Mouse (Mus musculus) lung, embryonic 16.5 days (tissue): ENCODE results near the gene Focad. TPM values are rescaled to one million over a fixed set of nuclear protein-coding genes. Genes with fewer than 3 reads are reported as not detected.

ENCODE experiments used
- ATAC-seq: fragments of 200-750 bp; cut with Nextera tagmentation; 2 replicates; pipeline ENCODE4 v1.8.0; 2017; ENCODE audit warnings: low read depth, mild to moderate bottlenecking, moderate library complexity
- H3K27ac ChIP-seq: fragments of 300-500 bp; sonication (generic); 2 replicates; pipeline ENCODE4 v1.5.1; 2014; ENCODE audit warnings: mild to moderate bottlenecking, control low read depth, low read length
- H3K27me3 ChIP-seq: fragments of 300-500 bp; sonication (generic); 2 replicates; pipeline ENCODE4 v1.6.1; 2014; ENCODE audit warnings: low read depth, low read length, mixed read lengths; ENCODE audit not compliant: control insufficient read depth, insufficient read depth
- H3K36me3 ChIP-seq: fragments of 300-500 bp; sonication (generic); 2 replicates; pipeline ENCODE4 v1.6.1; 2014; ENCODE audit warnings: low read length; ENCODE audit not compliant: control insufficient read depth, insufficient read depth
- H3K4me1 ChIP-seq: fragments of 300-500 bp; sonication (generic); replicated peaks from 2 replicates; pipeline ENCODE4 v1.6.1; 2014; ENCODE audit warnings: low read length, mixed read lengths; ENCODE audit not compliant: control insufficient read depth, insufficient read depth
- H3K4me2 ChIP-seq: fragments of 300-500 bp; sonication (generic); 2 replicates; pipeline ENCODE4 v1.6.1; 2014; ENCODE audit warnings: low read depth, low read length, control low read depth
- H3K4me3 ChIP-seq: fragments of 300-500 bp; sonication (generic); 2 replicates; pipeline ENCODE4 v1.5.1; 2014; ENCODE audit warnings: mild to moderate bottlenecking, low read length, control low read depth
- H3K9ac ChIP-seq: fragments of 300-500 bp; sonication (generic); 2 replicates; pipeline ENCODE4 v1.6.1; 2014; ENCODE audit warnings: low read length, control low read depth
- H3K9me3 ChIP-seq: fragments of 300-500 bp; sonication (generic); 2 replicates; pipeline ENCODE4 v1.6.1; 2016; ENCODE audit warnings: low read length; ENCODE audit not compliant: control insufficient read depth
- WGBS: fragments of 180-500 bp; shearing (Covaris S2); extraction: QIAGEN DNeasy Blood & Tissue Kit; methylation state at CpG from one replicate; pipeline ENCODE4 v1.1.7; 2014; 5-methylcytosine and 5-hydroxymethylcytosine counted together
- polyA plus RNA-seq: library from polyadenylated mRNA; unstranded; fragments of >200 nt; fragmentation: Nextera tagmentation; extraction: Ambion mirVana; gene quantifications from 2 replicates; pipeline ENCODE4 v1.2.1, GENCODE M21; 2015

The Focad gene
- polyA plus RNA-seq, 1 experiment from 2014 or later: 15.1 TPM

DNA sequence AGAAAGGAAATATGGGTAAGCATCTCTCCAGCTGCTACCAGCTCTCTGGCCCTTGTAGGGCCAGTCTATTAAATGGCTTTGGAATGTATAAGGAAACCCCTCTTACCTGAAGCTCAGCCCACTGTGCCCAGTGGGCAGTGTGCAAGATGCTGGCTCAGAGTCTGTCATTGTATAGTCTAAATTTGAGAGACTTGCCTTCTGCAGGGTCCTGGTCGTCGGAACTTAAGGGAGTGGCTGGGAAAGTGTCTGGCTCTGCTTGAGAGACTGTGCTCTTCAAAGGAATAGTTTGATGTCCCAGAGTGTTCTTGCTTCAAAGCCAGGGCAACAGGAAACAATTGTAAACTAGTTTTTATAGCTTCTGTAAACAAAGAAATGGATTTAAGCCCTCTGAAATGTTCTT is 41.5 kb downstream of the Focad start:
- no peaks in the 10 kb centered on the region for H3K9me3 ChIP-seq
- no peak overlapping the region for H3K9ac ChIP-seq
- ATAC-seq: peak; percentile 56
- H3K36me3 ChIP-seq: no peaks in the 10 kb centered on the region
- H3K27ac ChIP-seq: peak overlapping the region; percentile 66
- H3K27me3 ChIP-seq: no peaks in the 10 kb centered on the region
- H3K4me3 ChIP-seq: no peak overlapping the region
- no peak overlapping the region for H3K4me2 ChIP-seq
- WGBS: 14% methylated on average over 2 of the region's 2 CpGs
- H3K4me1 ChIP-seq: 0 out of 2 replicates have a peak, but pooled peaks cover 3% of the 10 kb centered on the region

DNA sequence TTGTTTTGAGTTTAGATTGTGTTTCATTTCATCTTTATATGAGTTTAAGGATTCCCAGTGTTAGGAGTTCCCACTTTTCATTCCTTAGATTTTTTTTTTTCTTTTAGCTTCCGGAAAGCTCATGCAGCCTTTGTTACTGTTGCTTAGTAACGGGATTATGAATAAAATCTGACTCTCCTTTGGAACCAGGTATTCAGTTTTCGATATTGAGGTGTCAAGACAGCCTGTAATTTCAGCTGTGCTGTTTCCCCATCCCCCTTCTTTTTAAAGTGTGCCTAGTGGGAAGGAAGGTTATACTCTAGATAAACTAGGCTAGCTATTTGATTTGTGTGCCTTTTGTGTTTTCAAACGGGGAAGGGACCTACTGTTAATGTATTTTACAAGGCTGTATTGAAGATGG is 42.1 kb downstream of the Focad start:
- no peak overlapping the region for H3K4me3 ChIP-seq
- WGBS: 49% methylated on average over 4 of the region's 4 CpGs
- no peak overlapping the region for H3K4me2 ChIP-seq
- no peak overlapping the region for H3K9ac ChIP-seq
- no peaks in the 10 kb centered on the region for H3K27me3 ChIP-seq
- H3K9me3 ChIP-seq: no peaks in the 10 kb centered on the region
- H3K4me1 ChIP-seq: 0 out of 2 replicates have a peak, but pooled peaks cover 3% of the 10 kb centered on the region
- ATAC-seq: no peak
- H3K36me3 ChIP-seq: no peaks in the 10 kb centered on the region
- no peak overlapping the region for H3K27ac ChIP-seq

DNA sequence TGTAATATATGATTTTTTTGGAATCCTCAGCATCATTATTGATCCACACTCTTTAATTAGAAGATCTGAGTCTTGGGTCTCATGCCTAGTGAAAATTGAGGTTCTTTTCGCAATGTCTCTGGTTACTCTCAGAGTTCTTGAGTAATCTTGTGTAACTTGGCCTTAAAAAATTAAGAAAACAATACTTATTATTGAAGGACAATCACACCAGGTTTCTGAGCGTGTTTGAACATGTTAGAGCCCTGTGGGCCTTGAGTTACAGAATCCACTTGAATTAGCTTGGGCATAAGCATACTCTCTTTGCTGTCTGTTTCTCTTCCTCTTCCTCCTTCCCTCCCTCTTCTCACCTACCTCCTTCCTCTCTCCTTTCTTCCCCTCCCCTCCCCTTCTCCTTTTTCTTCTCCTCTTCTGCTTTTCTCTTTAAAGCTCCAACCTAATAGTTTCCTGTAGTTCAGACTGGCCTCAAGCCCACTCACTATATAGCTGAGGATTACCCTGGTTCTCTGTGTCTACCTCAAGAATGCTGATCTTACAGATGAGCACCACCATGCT is 44.0 kb downstream of the Focad start:
- H3K36me3 ChIP-seq: no peaks in the 10 kb centered on the region
- ATAC-seq: no peak
- WGBS: 84% methylated on average over 2 of the region's 2 CpGs

DNA sequence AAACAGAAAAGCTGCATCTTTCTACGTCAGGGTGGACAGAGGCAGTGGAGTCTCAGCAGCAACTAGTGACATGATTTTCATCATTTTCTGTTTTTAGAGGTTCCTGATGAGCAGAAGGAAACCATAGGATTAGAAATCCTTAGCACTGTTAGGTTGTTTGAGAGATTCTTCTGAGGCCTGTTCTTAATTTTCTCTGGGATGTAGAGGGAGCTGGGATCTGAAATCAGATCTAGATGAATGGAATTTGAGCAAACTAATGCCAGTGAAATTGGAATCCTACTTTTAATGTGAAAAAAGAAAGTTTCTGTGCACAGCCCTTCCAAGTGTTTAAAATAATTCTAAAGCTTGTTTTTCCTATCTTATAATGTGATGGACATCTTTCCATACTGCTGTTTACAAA is 55.0 kb downstream of the Focad start:
- 45% methylated on average over 1 of the region's 1 CpGs for WGBS
- ATAC-seq: no peak
- no peak overlapping the region for H3K27ac ChIP-seq

More for the DNA sequence above, 44.0 kb downstream of the Focad start:
- no peaks in the 10 kb centered on the region for H3K27me3 ChIP-seq
- no peaks in the 10 kb centered on the region for H3K9me3 ChIP-seq
- H3K9ac ChIP-seq: no peak overlapping the region
- no peak overlapping the region for H3K4me3 ChIP-seq
- no peak overlapping the region for H3K4me2 ChIP-seq
- H3K4me1 ChIP-seq: 0 out of 2 replicates have a peak, but pooled peaks cover 3% of the 10 kb centered on the region
- H3K27ac ChIP-seq: no peak overlapping the region

DNA sequence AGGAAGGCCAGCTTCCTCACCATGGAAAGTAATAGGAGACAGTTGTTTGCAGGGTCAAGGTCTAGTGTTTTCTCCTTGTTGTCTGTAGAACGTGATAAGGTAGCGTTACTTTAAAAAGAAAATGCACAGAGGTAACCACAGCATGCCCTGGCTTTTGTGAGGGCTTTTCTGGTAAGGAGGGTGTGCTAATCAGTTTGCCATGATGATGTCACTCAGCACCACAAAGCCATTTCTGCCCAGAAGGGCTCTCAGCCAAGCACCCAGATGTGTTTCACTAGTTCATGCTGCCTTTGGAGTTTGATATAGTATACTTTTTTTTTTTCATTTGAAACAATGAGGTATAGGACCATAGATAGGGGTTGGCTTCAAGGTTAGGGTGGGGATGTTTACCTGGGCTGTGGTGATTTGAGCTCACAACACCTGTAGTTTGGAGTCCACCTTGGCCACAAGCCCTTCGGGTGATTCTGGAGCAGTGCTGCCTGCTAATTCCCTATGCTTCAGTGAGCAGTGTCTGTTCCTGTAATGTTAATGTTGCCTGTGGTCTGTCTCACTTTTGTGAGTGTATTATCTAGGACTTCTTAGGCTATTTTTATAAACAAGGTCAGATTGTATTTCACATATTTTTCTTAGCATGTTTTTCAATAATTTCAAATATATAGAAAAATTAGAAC is 61.2 kb downstream of the Focad start:
- Histone ChIP-seq H3K27ac (no peak overlapping the region), H3K4me3 (no peak overlapping the region), H3K4me2 (no peak overlapping the region), H3K4me1 (no peaks in the 10 kb centered on the region; the same call in 1 of the 2 replicates), H3K9me3 (no peaks in the 10 kb centered on the region), H3K9ac (no peak overlapping the region), H3K36me3 (no peaks in the 10 kb centered on the region), H3K27me3 (no peaks in the 10 kb centered on the region)
- ATAC-seq: no peak
- WGBS: 64% methylated on average over 3 of the region's 3 CpGs

More for the DNA sequence above, 55.0 kb downstream of the Focad start:
- H3K9ac ChIP-seq: no peak overlapping the region
- H3K36me3 ChIP-seq: no peaks in the 10 kb centered on the region
- no peak overlapping the region for H3K4me2 ChIP-seq
- no peaks in the 10 kb centered on the region for H3K9me3 ChIP-seq
- no peak overlapping the region for H3K4me3 ChIP-seq
- no peaks in the 10 kb centered on the region for H3K4me1 ChIP-seq
- no peaks in the 10 kb centered on the region for H3K27me3 ChIP-seq

DNA sequence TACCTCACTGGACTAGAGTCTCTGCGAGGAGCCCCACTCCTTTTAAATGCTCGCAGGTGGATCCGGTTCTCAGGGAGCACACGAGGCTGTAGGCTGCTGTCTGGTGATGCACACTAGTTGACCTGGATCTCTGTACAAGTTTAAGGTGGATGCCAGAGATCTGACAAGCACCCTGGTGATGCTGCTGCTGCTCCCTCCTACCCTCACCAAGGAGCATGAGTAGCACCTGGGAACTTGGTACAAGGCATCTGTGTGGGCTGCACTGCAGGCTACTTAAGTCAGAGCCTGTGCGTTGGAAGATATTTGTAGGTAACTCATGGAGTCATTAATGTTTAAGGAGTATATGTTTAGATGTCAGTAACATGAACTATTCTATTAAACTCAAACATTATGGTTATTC is 62.5 kb downstream of the Focad start:
- Histone ChIP-seq H3K27ac (no peak overlapping the region), H3K36me3 (no peaks in the 10 kb centered on the region), H3K9ac (no peak overlapping the region), H3K9me3 (no peaks in the 10 kb centered on the region), H3K4me3 (no peak overlapping the region), H3K27me3 (no peaks in the 10 kb centered on the region), H3K4me2 (no peak overlapping the region), H3K4me1 (no peaks in the 10 kb centered on the region; the same call in 1 of the 2 replicates)
- no peak for ATAC-seq
- 91% methylated on average over 5 of the region's 5 CpGs for WGBS

DNA sequence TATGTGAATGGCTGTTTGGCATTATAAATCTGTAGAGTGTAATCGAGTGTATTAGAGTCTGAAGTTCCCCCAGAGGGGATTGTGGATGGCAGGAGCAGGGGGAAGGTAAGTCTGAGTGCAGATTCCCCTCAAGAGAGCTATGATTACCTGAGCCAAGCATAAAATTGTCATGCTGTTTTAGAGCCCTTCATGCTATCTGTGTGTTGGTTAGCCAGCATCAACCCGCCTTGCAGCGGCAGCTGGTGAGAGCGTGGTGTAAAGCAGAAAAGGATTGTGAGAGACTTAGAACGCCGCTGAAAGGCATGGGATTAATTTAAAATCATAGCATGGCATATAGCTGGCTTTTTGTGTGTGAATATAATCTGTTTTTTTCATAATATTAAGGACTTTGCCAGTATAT is 63.2 kb downstream of the Focad start:
- no peak overlapping the region for H3K4me2 ChIP-seq
- no peaks in the 10 kb centered on the region for H3K9me3 ChIP-seq
- H3K4me1 ChIP-seq: no peaks in the 10 kb centered on the region; the same call in 1 of the 2 replicates
- WGBS: 88% methylated on average over 6 of the region's 6 CpGs
- H3K36me3 ChIP-seq: no peaks in the 10 kb centered on the region
- H3K4me3 ChIP-seq: no peak overlapping the region
- no peaks in the 10 kb centered on the region for H3K27me3 ChIP-seq
- no peak overlapping the region for H3K27ac ChIP-seq
- no peak for ATAC-seq
- no peak overlapping the region for H3K9ac ChIP-seq

DNA sequence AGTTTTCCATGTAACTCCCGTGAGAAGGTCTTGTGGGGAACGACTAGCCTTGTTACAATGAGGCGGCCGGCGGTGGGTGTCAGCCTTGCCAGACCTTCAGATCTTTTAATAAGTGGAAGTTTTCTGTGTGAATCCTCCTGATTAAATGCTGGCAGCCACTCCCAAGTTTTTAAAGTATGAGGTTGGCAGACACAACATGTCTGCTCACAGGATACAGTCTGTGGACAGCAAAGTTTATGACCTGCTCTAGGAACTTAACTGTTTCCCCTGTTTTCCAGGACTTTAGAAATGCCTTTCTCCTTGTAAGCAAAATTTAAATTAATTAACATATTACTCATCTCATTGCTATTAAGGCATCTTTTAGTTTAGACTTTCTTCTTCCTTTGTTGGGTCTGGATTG is 64.8 kb downstream of the Focad start:
- Histone ChIP-seq H3K4me3 (no peak overlapping the region), H3K4me2 (no peak overlapping the region), H3K27ac (no peak overlapping the region), H3K4me1 (no peaks in the 10 kb centered on the region; the same call in 1 of the 2 replicates), H3K36me3 (no peaks in the 10 kb centered on the region), H3K9me3 (no peaks in the 10 kb centered on the region), H3K9ac (no peak overlapping the region), H3K27me3 (no peaks in the 10 kb centered on the region)
- no peak for ATAC-seq
- 83% methylated on average over 5 of the region's 5 CpGs for WGBS

DNA sequence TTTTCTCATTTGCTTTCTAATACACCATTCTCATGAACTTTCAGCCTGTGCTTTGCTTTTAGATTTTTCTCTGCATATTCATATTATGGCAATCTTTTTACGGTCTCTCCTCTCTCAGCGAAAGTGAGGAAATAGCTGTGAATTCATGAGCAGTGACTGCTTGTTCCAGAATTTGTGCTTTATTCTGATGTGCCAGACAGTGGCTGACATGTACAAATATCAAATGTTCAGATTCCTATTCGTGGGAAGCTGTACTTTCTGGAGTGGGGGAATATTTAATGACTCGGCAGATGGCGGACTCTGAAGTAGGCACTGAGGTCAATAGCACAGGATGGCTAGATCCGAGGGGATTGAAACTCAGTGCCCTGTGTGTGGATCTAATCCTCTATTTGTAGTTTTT is 65.3 kb downstream of the Focad start:
- 67% methylated on average over 6 of the region's 6 CpGs for WGBS
- Histone ChIP-seq H3K4me1 (no peaks in the 10 kb centered on the region; the same call in 1 of the 2 replicates), H3K36me3 (no peaks in the 10 kb centered on the region), H3K4me3 (no peak overlapping the region), H3K9me3 (no peaks in the 10 kb centered on the region), H3K27me3 (no peaks in the 10 kb centered on the region), H3K27ac (no peak overlapping the region; the same call in 1 of the 2 replicates), H3K9ac (no peak overlapping the region), H3K4me2 (no peak overlapping the region)
- ATAC-seq: no peak
